Mouse (Mus musculus) MEL (cell line): Measurements from ENCODE around the gene Gm11011. TPM values are rescaled to one million over a fixed set of nuclear protein-coding genes. Genes with fewer than 3 reads are reported as not detected.

Experiments
- DNase-seq: peaks from one replicate; pipeline ENCODE4 v3.0.0; 2011; ENCODE audit warnings: low read depth, low spot score
- H3K27ac ChIP-seq: 2 replicates; pipeline ENCODE4 v1.5.1; 2012; ENCODE audit warnings: low read depth, mild to moderate bottlenecking, control low read depth, low read length, moderate library complexity; ENCODE audit not compliant: control insufficient read depth
- H3K27me3 ChIP-seq, 2 experiments: fragments of 150-350 bp in 1 of 2; sonication (generic) in 1 of 2; 2 replicates each; pipeline ENCODE4 v1.6.1; 2012; ENCODE audit warnings: low read length in 2 of 2, mild to moderate bottlenecking in 2 of 2, improper control_type of control experiment in 1 of 2, moderate library complexity in 1 of 2; ENCODE audit not compliant: insufficient read depth in 2 of 2, control insufficient read depth in 1 of 2
- H3K36me3 ChIP-seq, 2 experiments: 2 replicates each; pipeline ENCODE4 v1.6.1; 2012 to 2014; ENCODE audit warnings: low read length in 2 of 2, improper control_type of control experiment in 1 of 2, inconsistent platforms in 1 of 2, mild to moderate bottlenecking in 1 of 2; ENCODE audit not compliant: insufficient read depth in 2 of 2, control insufficient read depth in 1 of 2
- H3K4me1 ChIP-seq, 2 experiments: fragments of 150-350 bp in 1 of 2; sonication (generic) in 1 of 2; 2 replicates each; pipeline ENCODE4 v1.6.1; 2012; ENCODE audit warnings: low read length in 2 of 2, improper control_type of control experiment in 1 of 2, mild to moderate bottlenecking in 1 of 2; ENCODE audit not compliant: insufficient read depth in 2 of 2, control insufficient read depth in 1 of 2
- H3K4me3 ChIP-seq, 2 experiments: fragments of 150-350 bp in 1 of 2; sonication (generic) in 1 of 2; 2 replicates each; pipeline ENCODE4 v1.5.1; 2012; ENCODE audit warnings: low read depth in 2 of 2, low read length in 2 of 2, mild to moderate bottlenecking in 2 of 2, moderate library complexity in 2 of 2, control low read depth in 1 of 2, improper control_type of control experiment in 1 of 2; ENCODE audit not compliant: control insufficient read depth in 1 of 2, insufficient read depth in 1 of 2
- H3K79me2 ChIP-seq: 2 replicates; pipeline ENCODE4 v1.6.1; 2012; ENCODE audit warnings: mild to moderate bottlenecking, low read length, moderate library complexity; ENCODE audit not compliant: control insufficient read depth, poor library complexity, insufficient read depth
- H3K9ac ChIP-seq: 2 replicates; pipeline ENCODE4 v1.6.1; 2012; ENCODE audit warnings: low read depth, mild to moderate bottlenecking, control low read depth, low read length, moderate library complexity; ENCODE audit not compliant: control insufficient read depth, poor library complexity, severe bottlenecking
- H3K9me3 ChIP-seq: fragments of 150-350 bp; sonication (generic); replicated peaks from 2 replicates; pipeline ENCODE4 v1.6.1; 2012; ENCODE audit warnings: mild to moderate bottlenecking, low read length, improper control_type of control experiment, moderate library complexity; ENCODE audit not compliant: insufficient read depth
- BHLHE40 ChIP-seq: IDR thresholded peaks from 2 replicates; pipeline ENCODE4 v1.6.1; 2012; ENCODE audit warnings: low read depth, mild to moderate bottlenecking, inconsistent platforms, low read length, improper control_type of control experiment, borderline replicate concordance
- CHD1 ChIP-seq: IDR thresholded peaks from 2 replicates; pipeline ENCODE4 v1.6.1; 2012; ENCODE audit warnings: low read depth, mild to moderate bottlenecking, inconsistent platforms, low read length, improper control_type of control experiment
- CHD2 ChIP-seq: IDR thresholded peaks from 2 replicates; pipeline ENCODE4 v1.6.1; 2011; ENCODE audit warnings: low read length, improper control_type of control experiment
- CTCF ChIP-seq, 3 experiments: IDR thresholded peaks in 2 of 3; conservative IDR thresholded peaks in 1 of 3; 2 replicates each; pipeline ENCODE4 v1.5.1; 2011 to 2012; ENCODE audit warnings: low read length in 3 of 3, low read depth in 2 of 3, mild to moderate bottlenecking in 2 of 3, improper control_type of control experiment in 1 of 3, inconsistent platforms in 1 of 3, mixed read lengths in 1 of 3, moderate library complexity in 1 of 3; ENCODE audit not compliant: control insufficient read depth in 1 of 3, insufficient read depth in 1 of 3, poor library complexity in 1 of 3, severe bottlenecking in 1 of 3
- E2F4 ChIP-seq: IDR thresholded peaks from 2 replicates; pipeline ENCODE4 v1.6.1; 2011; ENCODE audit warnings: low read depth, low read length, improper control_type of control experiment, borderline replicate concordance
- EP300 ChIP-seq, 2 experiments: IDR thresholded peaks; 2 replicates each; pipeline ENCODE4 v1.6.1; 2011; ENCODE audit warnings: improper control_type of control experiment in 2 of 2, low read length in 2 of 2, low read depth in 1 of 2, mild to moderate bottlenecking in 1 of 2
- ETS1 ChIP-seq: IDR thresholded peaks from 2 replicates; pipeline ENCODE4 v1.6.1; 2012; ENCODE audit warnings: low read depth, mild to moderate bottlenecking, inconsistent platforms, low read length, improper control_type of control experiment, moderate library complexity
- JUND ChIP-seq: IDR thresholded peaks from 2 replicates; pipeline ENCODE4 v1.6.1; 2011; ENCODE audit warnings: low read depth, mild to moderate bottlenecking, improper control_type of control experiment, low read length
- MAZ ChIP-seq: IDR thresholded peaks from 2 replicates; pipeline ENCODE4 v1.6.1; 2012; ENCODE audit warnings: low read depth, mild to moderate bottlenecking, inconsistent platforms, low read length, improper control_type of control experiment
- MXI1 ChIP-seq: IDR thresholded peaks from 2 replicates; pipeline ENCODE4 v1.6.1; 2011; ENCODE audit warnings: mild to moderate bottlenecking, low read depth, low read length, improper control_type of control experiment
- MYB ChIP-seq: IDR thresholded peaks from 2 replicates; pipeline ENCODE4 v1.6.1; 2011; ENCODE audit warnings: mild to moderate bottlenecking, low read depth, low read length, improper control_type of control experiment
- MYC ChIP-seq: IDR thresholded peaks from 2 replicates; pipeline ENCODE4 v1.6.1; 2011; ENCODE audit warnings: low read depth, mild to moderate bottlenecking, low read length, improper control_type of control experiment, moderate library complexity
- NELFE ChIP-seq: IDR thresholded peaks from 2 replicates; pipeline ENCODE4 v1.6.1; 2011; ENCODE audit warnings: low read depth, low read length, improper control_type of control experiment
- POLR2A ChIP-seq, 2 experiments: IDR thresholded peaks; 2 replicates each; pipeline ENCODE4 v1.6.1; 2011 to 2012; ENCODE audit warnings: low read length in 2 of 2, mild to moderate bottlenecking in 2 of 2, control low read depth in 1 of 2, improper control_type of control experiment in 1 of 2, low read depth in 1 of 2, moderate library complexity in 1 of 2; ENCODE audit not compliant: control insufficient read depth in 1 of 2, insufficient read depth in 1 of 2, poor library complexity in 1 of 2
- POLR2AphosphoS2 ChIP-seq: IDR thresholded peaks from 2 replicates; pipeline ENCODE4 v1.6.1; 2011; ENCODE audit warnings: low read length, improper control_type of control experiment
- RAD21 ChIP-seq: IDR thresholded peaks from 2 replicates; pipeline ENCODE4 v1.6.1; 2011; ENCODE audit warnings: mild to moderate bottlenecking, low read depth, low read length, improper control_type of control experiment
- SIN3A ChIP-seq: IDR thresholded peaks from 2 replicates; pipeline ENCODE4 v1.6.1; 2012; ENCODE audit warnings: low read length, improper control_type of control experiment, inconsistent platforms
- SMC3 ChIP-seq: IDR thresholded peaks from 2 replicates; pipeline ENCODE4 v1.6.1; 2011; ENCODE audit warnings: low read depth, low read length, improper control_type of control experiment
- TCF12 ChIP-seq: IDR thresholded peaks from 2 replicates; pipeline ENCODE4 v1.6.1; 2014; ENCODE audit warnings: low read depth, mild to moderate bottlenecking, inconsistent platforms, low read length, improper control_type of control experiment, moderate library complexity
- USF2 ChIP-seq, 2 experiments: IDR thresholded peaks; 2 replicates each; pipeline ENCODE4 v1.6.1; 2011 to 2012; ENCODE audit warnings: improper control_type of control experiment in 2 of 2, low read length in 2 of 2, borderline replicate concordance in 1 of 2, inconsistent platforms in 1 of 2, low read depth in 1 of 2, mild to moderate bottlenecking in 1 of 2; ENCODE audit not compliant: insufficient read depth in 1 of 2
- ZC3H11A ChIP-seq: IDR thresholded peaks from 2 replicates; pipeline ENCODE4 v1.6.1; 2012; ENCODE audit warnings: low read depth, mild to moderate bottlenecking, inconsistent platforms, low read length, improper control_type of control experiment
- ZKSCAN1 ChIP-seq: IDR thresholded peaks from 2 replicates; pipeline ENCODE4 v1.6.1; 2012; ENCODE audit warnings: low read depth, mild to moderate bottlenecking, inconsistent platforms, low read length, improper control_type of control experiment, moderate library complexity
- ZMIZ1 ChIP-seq: IDR thresholded peaks from 2 replicates; pipeline ENCODE4 v1.6.1; 2012; ENCODE audit warnings: low read depth, mild to moderate bottlenecking, inconsistent platforms, low read length, improper control_type of control experiment, moderate library complexity
- ZNF384 ChIP-seq: IDR thresholded peaks from 2 replicates; pipeline ENCODE4 v1.6.1; 2012; ENCODE audit warnings: low read depth, mild to moderate bottlenecking, inconsistent platforms, low read length, improper control_type of control experiment
- polyA plus RNA-seq, 2 experiments: library from polyadenylated mRNA; stranded (reverse) in 1 of 2; unstranded in 1 of 2; fragments of >175 nt in 1 of 2; fragments of >200 nt in 1 of 2; gene quantifications; 2 replicates each; pipeline versions ENCODE4 v1.2.1 to v1.2.4; 2012; ENCODE audit warnings: low replicate concordance in 2 of 2, low read depth in 1 of 2; ENCODE audit not compliant: insufficient read length in 2 of 2, insufficient read depth in 1 of 2, missing spikeins in 1 of 2
- total RNA-seq: library from RNA; depleted of rRNA; stranded (reverse); fragments of 300-350 nt; gene quantifications from 2 replicates; pipeline ENCODE4 v1.2.3, GENCODE M21; 2012

Gm11011 gene
- total and polyA plus RNA-seq, 3 experiments = not detected

- H3K27ac ChIP-seq = no peak overlapping the region
- H3K27me3 ChIP-seq = no peaks in the 10 kb centered on the region
- no peaks in the 10 kb centered on the region for H3K36me3 ChIP-seq
- DNase-seq = no peak
- TF ChIP-seq ZMIZ1 = no peak
- TF ChIP-seq CHD1 = no peak
- TF ChIP-seq ZC3H11A = no peak
- no peak for TF ChIP-seq TCF12
- no peak for TF ChIP-seq POLR2AphosphoS2
- TF ChIP-seq NELFE = no peak
- TF ChIP-seq MYB = no peak
- no peak for TF ChIP-seq MXI1
- TF ChIP-seq ZKSCAN1 = no peak
- no peak for TF ChIP-seq POLR2A (IDR thresholded peaks at IDR 0.05; ENCODE audit: control insufficient read depth in 1 of 2, insufficient read depth in 1 of 2, low read depth in 1 of 2, low read length in 2 of 2, poor library complexity in 1 of 2)
- no peak for TF ChIP-seq CTCF (IDR thresholded peaks at IDR 0.05 in 2 of 3, conservative IDR thresholded peaks at IDR 0.05 in 1 of 3; ENCODE audit: control insufficient read depth in 1 of 3, insufficient read depth in 1 of 3, low read depth in 2 of 3, low read length in 3 of 3, poor library complexity in 1 of 3, severe bottlenecking in 1 of 3)
- TF ChIP-seq CHD2 = no peak
- TF ChIP-seq SIN3A = no peak
- TF ChIP-seq JUND = no peak
- no peak overlapping the region for H3K4me3 ChIP-seq
- no peak overlapping the region for H3K9ac ChIP-seq
- H3K9me3 ChIP-seq = no peaks in the 10 kb centered on the region
- H3K79me2 ChIP-seq = no peaks in the 10 kb centered on the region
- H3K4me1 ChIP-seq = no peaks in the 10 kb centered on the region
Measured at GRCm38 (mm10) chr2:169590412-169590811, 2.9 kb upstream of the Gm11011 start.

DNA sequence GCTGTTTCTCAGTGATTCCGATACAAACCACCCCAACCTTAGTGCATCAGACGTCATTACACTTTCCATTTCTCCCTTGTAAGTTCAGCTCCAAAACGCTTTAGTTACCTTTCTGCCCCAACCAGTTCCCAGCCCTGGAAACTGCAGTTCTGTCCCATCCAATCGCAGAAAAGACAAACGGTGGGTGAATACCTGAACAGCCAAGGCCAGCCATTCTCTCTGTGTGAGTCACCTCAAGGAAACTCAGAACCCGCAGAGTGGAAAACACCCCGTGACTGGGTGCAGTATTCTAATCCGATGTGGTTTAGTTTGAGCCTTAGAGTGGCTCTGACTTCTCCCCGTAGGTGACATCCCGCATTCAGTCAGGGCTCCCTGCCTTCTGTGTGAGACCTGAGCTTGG lies 2.2 kb upstream of the Gm11011 start:
- no peak for TF ChIP-seq MYC
- TF ChIP-seq MAZ = no peak
- no peak for TF ChIP-seq EP300 (IDR thresholded peaks at IDR 0.05; ENCODE audit: low read depth in 1 of 2, low read length in 2 of 2)
- no peak for TF ChIP-seq ZNF384
- TF ChIP-seq CHD2 = no peak
- no peak for TF ChIP-seq ETS1
- TF ChIP-seq BHLHE40 = no peak
- TF ChIP-seq MXI1 = no peak
- TF ChIP-seq JUND = no peak
- no peak for TF ChIP-seq SIN3A
- TF ChIP-seq SMC3 = no peak
- no peak for TF ChIP-seq USF2 (IDR thresholded peaks at IDR 0.05; ENCODE audit: borderline replicate concordance in 1 of 2, insufficient read depth in 1 of 2, low read depth in 1 of 2, low read length in 2 of 2)
- no peak for TF ChIP-seq ZMIZ1
- TF ChIP-seq ZC3H11A = no peak
- no peak for TF ChIP-seq E2F4
- no peak for TF ChIP-seq RAD21
- Histone ChIP-seq H3K9me3 (no peaks in the 10 kb centered on the region), H3K36me3 (no peaks in the 10 kb centered on the region), H3K9ac (no peak overlapping the region), H3K27ac (no peak overlapping the region), H3K79me2 (no peaks in the 10 kb centered on the region), H3K4me3 (no peak overlapping the region), H3K4me1 (no peaks in the 10 kb centered on the region), H3K27me3 (no peaks in the 10 kb centered on the region)
- DNase-seq = no peak
